Mouse (Mus musculus): ENCODE measurements at regions not wholly inside any gene's neighbourhood (a gene's known extent, or its start where the extent isn't known, plus 50 kb on each side); places are given as distances from the start of the nearest gene placed in this dataset.
A peak's percentile ranks its signal among the peaks of the same experiment; 100 is the strongest.

- DNase-seq (ENCODE audit: low spot score in 2 of 2): peak in 1 of 2 experiments; percentile 12
Observed at GRCm38 (mm10) chr3:23127134-23127533, 1050.7 kb downstream of the Tbl1xr1 start.

GRCm38 (mm10) chr3:23135551-23135950 lies 1059.1 kb downstream of the Tbl1xr1 start:
- DNase-seq (ENCODE audit: low spot score in 2 of 2): no peak
- intact Hi-C loops (cut with DNase I): no loop called here

More at GRCm38 (mm10) chr3:23127134-23127533, 1050.7 kb downstream of the Tbl1xr1 start:
- intact Hi-C loops (cut with DNase I): no loop called here

- intact Hi-C loops (cut with DNase I): no loop called here
- no peak for DNase-seq (ENCODE audit: low spot score in 2 of 2)
Observed at GRCm38 (mm10) chr3:23138932-23139331, 1062.5 kb downstream of the Tbl1xr1 start.

GRCm38 (mm10) chr3:23164828-23165450 lies 1088.5 kb downstream of the Tbl1xr1 start:
- intact Hi-C loops (cut with DNase I): no loop called here
- no peak for DNase-seq (ENCODE audit: low spot score in 2 of 2)

- peak in 1 of 2 experiments; percentile 14 for DNase-seq (ENCODE audit: low spot score in 2 of 2)
Observed at GRCm38 (mm10) chr3:23183393-23183792, 1106.9 kb downstream of the Tbl1xr1 start.

GRCm38 (mm10) chr3:23188479-23188878 lies 1112.0 kb downstream of the Tbl1xr1 start:
- no peak for DNase-seq (ENCODE audit: low spot score in 2 of 2)
- intact Hi-C loops (cut with DNase I): no loop called here

More at GRCm38 (mm10) chr3:23183393-23183792, 1106.9 kb downstream of the Tbl1xr1 start:
- intact Hi-C loops (cut with DNase I): no loop called here

- intact Hi-C loops (cut with DNase I): no loop called here
Observed at GRCm38 (mm10) chr3:23200056-23200455, 1123.6 kb downstream of the Tbl1xr1 start.

GRCm38 (mm10) chr3:23214427-23214826 lies 1138.0 kb downstream of the Tbl1xr1 start:
- intact Hi-C loops (cut with DNase I): no loop called here
- no peak for DNase-seq (ENCODE audit: low spot score in 2 of 2)

More at GRCm38 (mm10) chr3:23200056-23200455, 1123.6 kb downstream of the Tbl1xr1 start:
- DNase-seq (ENCODE audit: low spot score in 2 of 2): no peak

GRCm38 (mm10) chr3:23216754-23217153 lies 1140.3 kb downstream of the Tbl1xr1 start:
- intact Hi-C loops (cut with DNase I): no loop called here

GRCm38 (mm10) chr3:23248291-23248690 lies 1171.8 kb downstream of the Tbl1xr1 start:
- intact Hi-C loops (cut with DNase I): no loop called here
- no peak for DNase-seq (ENCODE audit: low spot score in 2 of 2)

More at GRCm38 (mm10) chr3:23216754-23217153, 1140.3 kb downstream of the Tbl1xr1 start:
- DNase-seq (ENCODE audit: low spot score in 2 of 2): no peak

GRCm38 (mm10) chr3:23252180-23252579 lies 1175.7 kb downstream of the Tbl1xr1 start:
- no peak for DNase-seq (ENCODE audit: low spot score in 2 of 2)
- intact Hi-C loops (cut with DNase I): no loop called here

GRCm38 (mm10) chr3:23298818-23299217 lies 1222.4 kb downstream of the Tbl1xr1 start:
- intact Hi-C loops (cut with DNase I): no loop called here

GRCm38 (mm10) chr3:23334216-23334615 lies 1257.8 kb downstream of the Tbl1xr1 start:
- DNase-seq (ENCODE audit: low spot score in 2 of 2): no peak
- intact Hi-C loops (cut with DNase I): no loop called here

More at GRCm38 (mm10) chr3:23298818-23299217, 1222.4 kb downstream of the Tbl1xr1 start:
- no peak for DNase-seq (ENCODE audit: low spot score in 2 of 2)

- DNase-seq (ENCODE audit: low spot score in 2 of 2): no peak
- intact Hi-C loops (cut with DNase I): no loop called here
Observed at GRCm38 (mm10) chr3:23334958-23335357, 1258.5 kb downstream of the Tbl1xr1 start.

GRCm38 (mm10) chr3:23374341-23374740 lies 1297.9 kb downstream of the Tbl1xr1 start:
- intact Hi-C loops (cut with DNase I): no loop called here
- DNase-seq (ENCODE audit: low spot score in 2 of 2): no peak

- intact Hi-C loops (cut with DNase I): no loop called here
- DNase-seq (ENCODE audit: low spot score in 2 of 2): no peak
Observed at GRCm38 (mm10) chr3:23404877-23405276, 1328.4 kb downstream of the Tbl1xr1 start.

GRCm38 (mm10) chr3:23409431-23409830 lies 1333.0 kb downstream of the Tbl1xr1 start:
- DNase-seq (ENCODE audit: low spot score in 2 of 2): no peak
- intact Hi-C loops (cut with DNase I): no loop called here

GRCm38 (mm10) chr3:23426956-23427355 lies 1350.5 kb downstream of the Tbl1xr1 start:
- intact Hi-C loops (cut with DNase I): no loop called here
- DNase-seq (ENCODE audit: low spot score in 2 of 2): no peak

GRCm38 (mm10) chr3:23435016-23435415 lies 1358.6 kb downstream of the Tbl1xr1 start:
- intact Hi-C loops (cut with DNase I): no loop called here
- no peak for DNase-seq (ENCODE audit: low spot score in 2 of 2)

GRCm38 (mm10) chr3:23457720-23458119 lies 1381.3 kb downstream of the Tbl1xr1 start:
- intact Hi-C loops (cut with DNase I): no loop called here
- DNase-seq (ENCODE audit: low spot score in 2 of 2): peak in 1 of 2 experiments; percentile 14

- no peak for DNase-seq (ENCODE audit: low spot score in 2 of 2)
Observed at GRCm38 (mm10) chr3:23499889-23500288, 1423.4 kb downstream of the Tbl1xr1 start.

More at GRCm38 (mm10) chr3:23499889-23500288, 1423.4 kb downstream of the Tbl1xr1 start:
- intact Hi-C loops (cut with DNase I): no loop called here
